Mouse (Mus musculus): ENCODE data around the gene Krtap19-1.

Gene Krtap19-1

DNA sequence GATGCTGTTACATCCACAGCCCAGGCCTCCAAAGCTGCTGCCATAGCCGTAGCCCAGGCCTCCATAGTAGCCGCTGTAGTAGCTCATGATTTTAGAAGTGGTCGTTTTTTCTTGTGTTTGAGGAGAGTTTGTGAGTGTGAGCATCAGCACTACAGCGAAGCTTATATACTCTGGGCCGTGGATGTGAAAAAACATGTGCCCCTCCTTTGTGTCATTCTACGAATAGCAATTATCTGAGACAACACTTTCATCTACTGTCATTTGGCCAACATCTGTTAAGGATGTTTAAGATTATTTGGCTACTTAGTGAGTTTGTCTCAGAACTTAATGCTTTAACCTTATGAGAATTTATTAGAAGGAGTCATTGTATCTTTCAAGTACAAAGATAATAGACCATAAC, at the start of gene Krtap19-1:
Gene Krtap19-1 (minus strand): TSS at position 101 of the 400 bp plus-strand sequence.
- DNase-seq (ENCODE audit: low spot score in 2 of 2): no peak

DNA sequence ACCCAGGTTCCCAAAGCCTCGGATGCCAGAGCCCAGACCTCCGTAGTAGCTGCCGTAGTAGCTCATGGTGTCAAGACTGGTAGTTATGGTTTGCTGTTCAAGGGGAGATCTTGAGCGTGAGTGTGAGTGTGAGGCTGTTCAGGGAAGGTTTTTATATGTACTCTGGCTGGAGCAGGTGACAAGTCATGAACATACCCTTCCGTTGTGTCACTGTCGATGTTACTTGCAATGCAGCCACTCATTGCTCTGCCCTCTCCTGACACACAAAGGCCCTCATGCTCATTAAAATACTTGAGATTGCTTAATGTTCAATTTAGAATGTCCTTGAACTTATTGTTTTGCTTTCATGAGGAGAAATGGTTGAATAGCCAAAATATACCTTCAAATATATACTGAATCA, 27.1 kb upstream of the Krtap19-1 start, which contains the start of gene Krtap19-5:
Gene Krtap19-5 (minus strand): TSS at position 101 of the 400 bp plus-strand sequence.
- no peak for DNase-seq (ENCODE audit: low spot score in 2 of 2)

DNA sequence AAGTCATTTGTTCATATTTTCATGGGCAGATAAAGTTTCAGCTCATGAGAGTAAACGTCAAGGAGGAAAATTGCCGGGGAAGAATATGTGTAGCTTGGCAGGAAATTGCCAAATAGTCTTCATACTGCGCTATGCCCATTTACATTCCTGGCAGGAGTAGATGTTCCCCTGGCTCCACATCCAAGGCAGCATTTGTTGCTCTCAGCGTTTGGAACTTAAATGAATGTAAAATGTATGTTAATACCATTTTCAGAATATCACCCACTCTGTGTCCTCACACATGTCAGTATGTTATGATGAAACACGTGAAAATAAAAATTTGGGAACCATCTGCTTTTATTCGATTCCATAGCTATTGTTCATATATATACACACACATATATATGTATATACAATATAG, 17.7 kb upstream of the Krtap19-1 start:
- no peak for DNase-seq (ENCODE audit: low spot score in 2 of 2)

DNA sequence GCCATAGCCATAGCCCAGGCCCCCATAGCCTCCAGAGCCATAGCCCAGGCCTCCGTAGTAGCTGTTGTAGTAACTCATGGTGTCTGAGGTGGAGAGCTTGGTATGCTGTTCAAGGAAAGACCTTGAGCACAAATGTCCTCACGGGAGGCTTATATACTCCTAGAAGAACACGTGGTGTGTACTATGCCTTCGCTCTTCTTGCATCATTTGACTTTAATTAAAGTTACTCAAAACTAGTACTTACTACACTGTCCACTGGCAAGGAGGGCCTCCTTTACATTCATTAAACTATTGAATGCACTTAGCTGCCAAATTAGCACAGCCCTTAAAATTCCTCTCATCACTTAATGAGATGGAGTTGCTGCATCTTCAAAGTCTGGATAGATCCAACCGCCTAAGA, 15.8 kb upstream of the Krtap19-1 start, which contains the start of gene Krtap19-4:
Gene Krtap19-4 (minus strand): TSS at position 101 of the 400 bp plus-strand sequence.
- no peak for DNase-seq (ENCODE audit: low spot score in 2 of 2)

DNA sequence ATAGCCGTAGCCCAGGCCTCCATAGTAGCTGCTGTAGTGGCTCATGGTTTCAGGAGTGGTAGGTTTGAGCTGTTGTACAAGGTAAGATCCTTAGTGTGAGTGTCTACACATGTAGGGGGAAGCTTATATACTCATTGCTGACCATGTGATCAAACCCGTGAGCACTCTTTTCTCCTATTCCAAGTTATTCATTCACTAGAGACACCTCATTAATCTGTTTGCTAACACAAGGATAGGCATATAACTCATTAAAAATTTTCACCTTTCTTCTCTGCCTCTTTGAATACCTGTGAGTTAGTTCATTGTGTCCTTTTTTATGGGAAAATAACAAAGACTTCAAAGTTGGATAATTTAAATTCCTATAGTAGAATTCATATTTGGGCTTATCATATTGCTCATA, 8.7 kb upstream of the Krtap19-1 start, which contains the start of gene Krtap19-3:
Gene Krtap19-3 (minus strand): TSS at position 101 of the 400 bp plus-strand sequence.
- DNase-seq (ENCODE audit: low spot score in 2 of 2): no peak

DNA sequence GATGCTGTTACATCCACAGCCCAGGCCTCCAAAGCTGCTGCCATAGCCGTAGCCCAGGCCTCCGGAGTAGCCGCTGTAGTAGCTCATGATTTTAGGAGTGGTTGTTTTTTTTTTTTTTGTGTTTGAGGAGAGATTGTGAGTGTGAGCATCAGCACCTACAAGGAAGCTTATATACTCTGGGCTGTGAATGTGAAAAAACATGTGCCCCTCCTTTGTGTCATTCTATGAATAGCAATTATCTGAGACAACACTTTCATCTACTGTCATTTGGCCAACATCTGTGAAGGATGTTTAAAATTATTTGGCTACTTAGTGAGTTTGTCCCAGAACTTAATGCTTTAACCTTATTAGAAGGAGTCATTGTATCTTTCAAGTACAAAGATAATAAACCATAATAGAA, 5.0 kb upstream of the Krtap19-1 start, which contains the start of gene Krtap19-2:
Gene Krtap19-2 (minus strand): TSS at position 101 of the 400 bp plus-strand sequence.
- DNase-seq (ENCODE audit: low spot score in 2 of 2): no peak

DNA sequence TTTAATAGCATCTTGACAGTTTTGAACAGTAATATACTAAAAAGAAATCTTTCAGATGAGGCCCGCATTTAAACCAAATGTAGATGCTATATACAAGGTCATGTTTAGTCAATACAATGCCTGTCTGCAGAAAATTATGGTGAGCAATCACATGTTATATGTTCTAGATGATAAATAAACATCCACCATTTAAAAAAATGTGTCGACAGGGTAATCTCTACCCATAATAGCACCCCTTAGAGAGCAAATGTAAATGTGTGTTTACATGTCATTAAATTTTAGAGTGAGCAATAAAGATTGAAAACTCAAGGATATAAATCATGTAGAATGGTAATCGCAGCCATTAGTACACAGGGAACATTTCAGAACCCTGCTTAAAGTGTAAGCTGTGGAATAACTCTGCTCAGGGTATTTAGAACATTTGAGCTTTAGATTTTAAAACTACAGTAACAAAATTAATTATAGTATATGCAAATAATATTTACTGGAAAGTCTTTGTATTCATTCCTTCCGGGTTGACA, 4.3 kb downstream of the Krtap19-1 start:
- DNase-seq (ENCODE audit: low spot score in 2 of 2): no peak

DNA sequence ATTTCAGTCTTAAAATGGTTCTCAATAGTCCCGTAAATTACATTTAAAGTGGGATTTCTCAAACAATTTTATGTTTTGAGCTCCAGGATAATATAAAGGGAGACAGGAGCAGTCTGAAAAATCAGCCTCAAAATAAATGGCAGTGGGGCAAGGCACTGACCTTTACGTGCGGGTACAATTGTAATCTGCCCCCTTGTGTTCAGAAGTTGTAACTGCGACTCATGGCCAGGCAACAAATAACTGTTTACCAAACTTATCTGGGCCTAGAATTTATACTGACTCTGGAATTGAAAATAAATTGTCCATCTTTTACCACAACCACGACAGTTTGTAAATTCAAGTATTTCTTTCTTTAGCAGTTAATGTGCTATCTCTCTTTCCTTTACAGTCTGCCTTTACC, 17.8 kb downstream of the Krtap19-1 start:
- no peak for DNase-seq (ENCODE audit: low spot score in 2 of 2)

DNA sequence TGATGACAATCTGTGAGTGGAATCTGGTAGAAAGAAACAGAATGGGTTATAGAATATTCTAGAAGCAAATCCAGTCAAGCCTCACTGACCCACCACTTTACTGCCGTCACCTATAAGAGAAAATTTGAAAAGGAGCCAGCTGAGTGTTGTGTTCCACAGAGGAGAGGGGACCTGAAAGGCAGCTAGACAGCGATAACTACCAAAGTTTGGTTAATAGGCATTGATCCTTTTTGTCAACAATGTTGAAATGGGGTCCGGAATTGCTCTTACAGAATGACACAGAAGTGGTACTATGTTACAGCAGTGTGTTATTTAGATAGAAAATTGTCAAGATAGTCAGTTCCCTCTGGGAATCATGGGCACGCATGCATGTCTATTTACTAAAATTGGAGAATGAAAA, 20.7 kb downstream of the Krtap19-1 start:
- DNase-seq (ENCODE audit: low spot score in 2 of 2): no peak

DNA sequence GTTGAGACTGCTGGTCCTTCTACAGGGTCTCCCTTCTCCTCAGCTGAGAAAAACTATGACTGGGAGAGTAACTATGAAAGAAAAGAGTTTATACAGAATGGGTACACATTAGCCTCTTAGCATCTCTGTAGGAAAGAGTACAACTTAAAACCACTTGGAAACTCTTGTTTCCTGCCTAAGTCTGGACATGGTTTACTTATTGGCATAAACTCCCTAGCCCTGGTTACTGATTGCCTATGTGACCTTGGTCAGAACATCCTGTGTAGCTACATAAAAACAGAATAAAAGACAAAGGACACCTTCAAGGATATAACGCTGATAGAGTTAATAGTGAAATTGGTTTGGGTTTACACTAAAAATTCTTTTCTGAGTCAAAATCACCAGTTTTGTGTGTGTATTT, 21.8 kb downstream of the Krtap19-1 start:
- no peak for DNase-seq (ENCODE audit: low spot score in 2 of 2)

DNA sequence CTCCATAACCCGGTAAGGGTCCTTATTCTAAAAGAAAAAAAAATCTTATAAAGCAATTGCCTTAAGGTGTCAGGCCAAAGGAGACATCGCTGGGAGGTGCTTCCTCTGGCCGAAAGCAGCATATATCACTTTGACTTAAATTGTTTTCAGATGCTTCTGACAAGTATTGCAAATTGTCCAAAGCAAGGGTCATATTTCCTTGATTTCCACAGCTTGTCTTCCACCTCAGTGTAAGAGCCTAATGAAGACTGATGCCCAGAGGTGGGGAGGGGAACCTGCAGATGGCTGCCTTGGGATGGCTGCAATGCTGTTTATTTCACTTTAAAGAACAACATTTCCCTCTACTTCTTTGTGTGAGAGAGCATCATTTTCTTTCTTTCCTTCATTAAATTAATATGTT, 42.2 kb downstream of the Krtap19-1 start:
- no peak for DNase-seq (ENCODE audit: low spot score in 2 of 2)

DNA sequence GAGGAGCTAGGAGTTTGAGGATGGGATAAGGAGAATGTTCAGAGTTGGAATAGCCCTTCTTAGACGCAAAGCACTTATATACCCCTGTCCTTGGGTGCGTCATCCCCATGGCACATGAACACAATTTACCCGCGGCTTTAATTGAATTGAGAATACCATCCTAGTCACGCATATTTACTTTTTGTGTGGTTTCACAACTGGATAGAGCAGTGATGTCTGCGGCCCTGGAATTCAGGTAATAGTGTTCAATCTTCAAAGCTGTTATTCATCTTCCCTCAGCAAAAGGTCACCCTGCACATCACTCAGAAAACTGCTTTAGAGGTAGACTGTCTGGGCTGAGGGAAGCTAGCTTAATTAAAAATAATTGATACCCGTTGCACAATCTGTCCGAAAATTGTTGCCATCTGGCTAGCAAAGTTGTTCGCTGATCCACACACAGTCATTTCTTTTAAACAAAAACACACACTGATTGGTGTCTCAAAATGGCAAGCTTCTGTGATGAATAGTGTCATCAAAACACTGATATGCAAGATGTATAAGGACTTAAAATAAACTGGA, 43.0 kb downstream of the Krtap19-1 start, which contains the start of gene Krtap14:
Gene Krtap14 (minus strand): TSS at position 51 of the 558 bp plus-strand sequence.
- DNase-seq (ENCODE audit: low spot score in 2 of 2): no peak

DNA sequence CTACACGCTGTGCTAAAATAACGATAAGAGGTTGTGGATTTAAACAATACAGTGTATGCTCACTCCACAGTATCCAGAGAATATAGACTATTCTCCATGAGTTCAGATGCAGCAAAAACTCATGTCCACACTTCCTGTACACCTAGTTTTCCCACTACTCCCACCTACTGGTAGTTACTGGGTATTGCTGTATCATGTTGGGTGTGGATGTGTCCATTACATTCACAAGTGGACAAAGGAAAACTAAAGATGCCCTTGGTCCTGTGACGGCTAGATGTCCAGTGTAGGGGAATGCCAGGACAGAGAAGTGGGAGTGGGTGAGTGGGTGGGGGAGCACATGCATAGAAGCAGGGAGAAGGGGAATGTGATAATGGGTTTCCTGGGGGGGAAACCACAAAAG, 45.5 kb downstream of the Krtap19-1 start:
- DNase-seq (ENCODE audit: low spot score in 2 of 2): no peak

DNA sequence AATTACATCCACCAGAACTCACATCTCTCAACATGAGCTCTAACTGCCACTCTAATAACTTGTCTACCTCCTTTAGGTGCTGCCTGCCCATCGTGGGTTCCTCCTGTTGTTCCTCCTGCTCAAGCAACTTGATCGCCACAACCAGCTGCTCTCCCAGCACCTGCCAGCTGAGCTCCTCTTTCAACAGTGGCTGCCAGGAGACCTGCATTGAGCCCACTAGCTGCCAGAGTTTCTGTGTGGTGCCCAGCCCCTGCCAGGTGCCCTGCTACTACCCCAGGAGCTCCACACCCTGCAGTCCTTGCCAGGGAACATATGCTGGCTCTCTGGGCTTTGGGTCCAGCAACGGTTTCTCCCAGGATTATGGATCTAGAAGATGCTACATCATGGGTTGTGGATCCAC, 49.1 kb downstream of the Krtap19-1 start, which contains the start of gene Krtap15:
Gene Krtap15 (plus strand): TSS at position 150 of the 400 bp plus-strand sequence.
- no peak for DNase-seq (ENCODE audit: low spot score in 2 of 2)

All from spleen, postnatal 14 days (tissue).